Mouse (Mus musculus) ovary, adult 18-20 months (tissue): ENCODE results near the gene Ctr9.
A peak's percentile ranks its signal among the peaks of the same experiment; 100 is the strongest.

Experiments
- DNase-seq: peaks from one replicate; pipeline ENCODE4 v3.0.0; 2022; ENCODE audit warnings: low spot score, mixed read lengths

Ctr9 gene

GRCm38 (mm10) chr7:111028281-111029045, at the start of gene Ctr9:
TSS of gene Ctr9 (plus strand) at chr7:111028951.
- DNase-seq: peak; percentile 85

GRCm38 (mm10) chr7:110981036-110981435, 47.7 kb upstream of the Ctr9 start:
- DNase-seq: no peak

- peak; percentile 61 for DNase-seq
These were observed 46.6 kb upstream of the Ctr9 start, which contains the start of gene Mrvi1 for GRCm38 (mm10) chr7:110982053-110982705. TSS of gene Mrvi1 (minus strand) at chr7:110982461.

GRCm38 (mm10) chr7:110982764-110983163, 46.0 kb upstream of the Ctr9 start:
- DNase-seq: no peak

DNA sequence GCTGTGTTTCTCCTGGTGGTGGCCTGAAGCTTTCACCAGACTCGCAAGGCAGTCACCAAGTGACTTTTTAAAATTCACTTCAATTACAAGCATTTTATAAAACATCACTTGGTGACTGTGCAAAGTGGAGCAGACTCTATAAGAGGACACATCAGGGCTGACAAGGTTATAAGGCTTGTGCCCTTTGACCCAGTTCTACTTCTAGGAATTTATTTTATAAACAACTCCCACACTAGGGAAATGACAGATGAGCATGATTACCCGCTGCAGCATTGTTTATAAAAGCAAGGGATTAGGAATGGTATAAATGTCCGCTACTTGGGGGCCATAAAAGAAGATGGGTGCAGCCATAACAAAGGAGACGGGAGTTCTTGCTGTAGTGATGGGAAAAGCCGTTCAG, 45.1 kb upstream of the Ctr9 start:
- no peak for DNase-seq

- no peak for DNase-seq
These were observed 43.0 kb upstream of the Ctr9 start for GRCm38 (mm10) chr7:110985581-110986265.

- DNase-seq: no peak
These were observed 40.7 kb upstream of the Ctr9 start for GRCm38 (mm10) chr7:110988081-110988480.

- no peak for DNase-seq
These were observed 39.4 kb upstream of the Ctr9 start for GRCm38 (mm10) chr7:110989286-110989879.

DNA sequence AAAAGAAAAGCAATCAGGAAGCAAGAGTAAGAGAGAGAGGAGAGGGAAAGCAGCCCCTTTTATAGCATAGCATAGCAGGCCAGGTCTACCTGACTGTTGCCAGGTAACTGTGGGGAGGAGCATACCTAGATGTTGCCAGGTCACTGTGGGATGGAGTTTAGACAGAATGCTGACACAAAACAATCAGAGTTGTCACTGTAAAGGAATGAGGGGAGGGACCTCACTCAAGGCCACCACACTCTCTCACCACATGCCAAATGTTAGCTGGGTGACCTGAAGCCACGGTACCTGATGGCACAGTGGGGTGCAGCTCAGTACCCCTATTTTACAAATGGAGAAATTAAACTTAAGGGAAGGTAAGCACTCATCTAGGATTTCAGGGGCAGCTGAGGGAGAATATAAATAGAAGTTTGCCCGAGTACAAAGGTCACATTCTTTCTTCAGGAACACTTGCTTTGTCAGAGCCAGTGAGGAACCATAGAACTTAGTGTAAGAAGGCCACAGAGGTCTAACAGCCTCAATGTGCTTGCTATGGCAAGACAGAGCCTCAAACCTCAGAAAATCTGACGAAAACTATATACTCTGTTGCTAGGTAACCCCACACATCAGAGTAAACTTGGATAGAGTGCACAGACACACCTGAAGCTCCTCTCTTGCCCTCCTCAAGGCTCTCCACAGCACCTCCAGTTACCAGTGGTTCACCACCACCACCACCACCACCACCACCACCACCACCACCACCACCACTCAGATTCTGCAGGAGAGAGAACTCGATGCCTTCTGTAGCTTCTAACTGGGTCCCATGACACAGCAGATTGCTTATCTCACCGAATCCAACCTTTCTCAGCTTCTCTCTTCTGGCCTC, 38.2 kb upstream of the Ctr9 start:
- no peak for DNase-seq

GRCm38 (mm10) chr7:110991221-110991494, 37.6 kb upstream of the Ctr9 start:
- DNase-seq: no peak

DNA sequence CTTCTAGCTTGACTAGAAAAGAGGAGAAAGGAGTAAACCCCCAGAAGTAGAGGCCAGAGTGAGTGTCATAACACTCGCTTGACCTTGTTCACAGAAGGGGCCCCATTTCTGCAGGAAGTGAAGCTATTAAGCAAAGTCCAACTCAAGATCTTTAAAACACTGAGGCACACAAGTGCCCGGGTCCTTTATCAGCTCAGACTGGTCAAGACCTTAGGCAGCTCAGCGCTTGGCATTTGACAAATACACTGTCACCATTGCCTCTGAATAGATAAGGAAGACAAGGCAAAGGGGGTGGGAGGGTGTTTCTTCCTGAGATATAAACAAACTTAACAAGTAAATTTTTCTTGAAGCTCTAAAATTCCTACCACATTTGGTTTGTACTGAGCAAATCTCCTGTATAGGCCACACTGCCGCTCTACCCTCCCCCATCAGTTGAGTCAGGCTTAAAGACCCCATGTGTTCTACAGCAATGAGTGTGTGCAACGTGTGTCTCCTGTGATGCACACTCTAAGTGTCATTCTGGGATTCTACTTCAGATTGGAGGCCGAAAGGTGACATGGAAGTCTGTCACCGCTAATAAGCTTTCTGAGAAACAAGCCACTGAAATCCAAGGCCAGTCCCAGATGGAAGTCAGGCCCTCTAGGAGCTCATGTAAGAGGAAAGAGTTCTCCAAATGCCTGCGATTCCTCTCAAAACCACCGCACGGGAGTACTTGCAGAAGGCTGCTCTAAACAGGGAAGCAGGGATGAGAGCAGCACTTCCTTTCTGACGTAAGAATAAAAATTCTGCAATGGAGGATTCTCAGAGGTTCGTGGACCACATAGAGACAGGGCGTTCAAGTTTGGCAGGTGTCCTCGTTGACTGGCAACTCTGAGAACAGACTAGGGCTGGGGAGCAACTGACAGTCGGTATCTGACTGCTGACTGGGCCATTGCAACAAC, 29.6 kb upstream of the Ctr9 start:
- no peak for DNase-seq

DNA sequence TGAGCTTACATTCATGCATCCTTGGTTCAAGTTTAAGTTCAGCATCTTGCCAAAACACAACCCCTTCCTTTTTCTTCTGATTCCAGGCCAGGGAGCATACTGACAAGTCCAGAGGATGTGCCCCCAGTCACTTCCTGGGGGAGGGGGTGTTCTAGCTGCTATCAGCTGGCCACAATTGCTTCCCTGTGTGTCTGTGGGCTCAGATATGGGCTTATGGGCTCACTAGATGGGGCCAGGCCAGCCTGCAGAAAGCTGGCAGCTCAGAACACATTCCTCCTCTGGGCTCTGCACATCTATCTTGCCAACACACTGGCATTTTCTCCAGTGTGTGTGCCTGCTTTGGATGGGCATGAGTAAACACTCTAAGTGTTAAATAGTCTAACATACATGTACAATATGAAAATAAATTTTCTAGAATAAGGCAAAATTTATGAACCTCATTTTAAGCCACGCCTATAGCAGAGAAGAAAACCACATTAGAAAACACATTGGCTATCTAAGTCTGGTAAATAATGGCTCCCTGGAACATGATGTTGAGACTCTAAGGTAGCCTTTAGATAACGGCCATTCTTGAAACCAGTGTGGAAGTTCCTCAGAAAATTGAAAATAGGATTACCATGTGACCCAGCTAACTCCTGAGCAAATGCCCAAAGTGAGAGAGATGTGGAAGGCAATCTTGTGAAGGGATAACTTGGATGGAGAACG, 24.5 kb upstream of the Ctr9 start:
- DNase-seq: no peak

GRCm38 (mm10) chr7:111014039-111014605, 14.6 kb upstream of the Ctr9 start:
- DNase-seq: no peak

GRCm38 (mm10) chr7:111014893-111015292, 13.9 kb upstream of the Ctr9 start:
- peak; percentile 69 for DNase-seq

GRCm38 (mm10) chr7:111015731-111016130, 13.0 kb upstream of the Ctr9 start:
- DNase-seq: no peak

DNA sequence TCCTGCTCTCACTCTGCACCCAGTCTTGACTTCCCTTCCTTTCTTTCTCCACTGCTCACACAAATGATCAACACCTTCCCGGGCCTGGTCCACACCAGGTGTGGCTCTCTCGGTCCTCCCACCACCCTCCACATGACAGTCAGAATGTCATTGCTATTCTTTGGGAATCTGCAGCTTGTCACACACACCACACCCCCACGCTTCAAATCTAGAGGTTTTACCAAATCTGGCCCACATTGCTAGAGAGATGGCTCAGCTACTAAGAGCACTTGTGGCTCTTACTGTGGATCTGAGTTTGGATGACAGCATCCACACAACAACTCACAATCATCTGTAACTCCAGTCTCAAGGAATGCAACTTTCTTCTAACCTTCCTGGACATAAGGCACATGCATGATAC, 11.8 kb upstream of the Ctr9 start:
- no peak for DNase-seq

DNA sequence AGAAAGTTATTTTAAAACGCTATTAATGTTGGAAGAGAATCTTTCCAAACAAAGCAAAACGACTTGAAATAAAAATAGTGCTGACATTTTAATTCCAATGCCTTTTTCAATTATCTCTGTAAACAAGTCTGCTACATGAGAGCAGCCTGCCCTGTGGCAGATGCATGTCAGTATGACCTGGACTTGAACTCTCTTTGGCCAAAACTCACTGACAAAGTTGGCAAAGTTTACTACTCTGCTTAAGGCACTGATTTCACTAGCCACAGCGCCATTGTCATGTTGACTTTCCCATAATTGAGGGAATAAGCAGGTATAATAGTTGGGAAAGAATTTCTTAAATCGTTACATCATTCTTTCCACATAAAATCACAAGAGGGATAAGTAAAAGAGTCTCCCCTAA, 7.9 kb upstream of the Ctr9 start:
- DNase-seq: peak; percentile 57

- peak; percentile 17 for DNase-seq
These were observed 4.6 kb upstream of the Ctr9 start for GRCm38 (mm10) chr7:111024068-111024594.

DNA sequence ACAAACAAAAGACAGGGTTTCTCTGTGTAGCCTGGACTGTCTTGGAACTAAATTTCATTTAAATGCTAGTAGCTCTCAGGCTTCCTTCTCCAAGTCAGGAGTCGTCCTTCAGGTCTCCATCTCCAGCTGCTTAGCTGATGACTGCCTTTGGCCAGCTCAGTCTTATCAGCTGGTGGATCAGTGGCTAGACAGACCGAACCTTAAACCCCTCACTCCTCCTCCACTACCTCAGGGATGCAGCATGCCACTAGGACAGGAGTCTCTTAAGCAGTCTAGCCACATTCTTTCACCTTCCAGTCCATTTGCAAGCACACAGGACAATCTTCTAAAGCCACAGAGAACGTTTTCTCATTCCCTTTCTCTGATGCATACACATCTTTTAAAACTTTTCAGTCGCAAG, 3.8 kb upstream of the Ctr9 start:
- no peak for DNase-seq
